Mouse (Mus musculus) embryonic facial prominence, embryonic 12.5 days (tissue): ENCODE results near the gene Ap1m1. TPM values are rescaled to one million over a fixed set of nuclear protein-coding genes. Genes with fewer than 3 reads are reported as not detected.
A peak's percentile ranks its signal among the peaks of the same experiment; 100 is the strongest.

ENCODE experiments used
- ATAC-seq: fragments of 200-750 bp; cut with Nextera tagmentation; 2 replicates; pipeline ENCODE4 v1.8.0; 2017; ENCODE audit not compliant: insufficient number of reproducible peaks, insufficient read depth, low FRiP score, low TSS enrichment
- H3K27ac ChIP-seq: fragments of 300-500 bp; sonication (generic); 2 replicates; pipeline ENCODE4 v1.5.1; 2016; ENCODE audit warnings: mild to moderate bottlenecking
- H3K27me3 ChIP-seq: fragments of 300-500 bp; sonication (generic); 2 replicates; pipeline ENCODE4 v1.6.1; 2016; ENCODE audit warnings: mild to moderate bottlenecking, moderate library complexity
- H3K36me3 ChIP-seq: fragments of 300-500 bp; sonication (generic); 2 replicates; pipeline ENCODE4 v1.6.1; 2016; ENCODE audit warnings: mild to moderate bottlenecking
- H3K4me1 ChIP-seq: fragments of 300-500 bp; sonication (generic); 2 replicates; pipeline ENCODE4 v1.6.1; 2016
- H3K4me2 ChIP-seq: fragments of 300-500 bp; sonication (generic); replicated peaks from 2 replicates; pipeline ENCODE4 v1.6.1; 2016; ENCODE audit warnings: mild to moderate bottlenecking, moderate library complexity
- H3K4me3 ChIP-seq: fragments of 300-500 bp; sonication (generic); 2 replicates; pipeline ENCODE4 v1.5.1; 2016; ENCODE audit warnings: mild to moderate bottlenecking
- H3K9ac ChIP-seq: fragments of 300-500 bp; sonication (generic); 2 replicates; pipeline ENCODE4 v1.6.1; 2016; ENCODE audit warnings: mild to moderate bottlenecking, moderate library complexity
- H3K9me3 ChIP-seq: fragments of 300-500 bp; sonication (generic); 2 replicates; pipeline ENCODE4 v1.6.1; 2016; ENCODE audit warnings: mild to moderate bottlenecking, moderate library complexity
- WGBS: fragments of 180-500 bp; shearing (Covaris S2); methylation state at CpG from one replicate; pipeline ENCODE4 v1.1.7; 2016; 5-methylcytosine and 5-hydroxymethylcytosine counted together
- polyA plus RNA-seq: library from polyadenylated mRNA; unstranded; fragments of >200 nt; fragmentation: Nextera tagmentation; extraction: Ambion mirVana; gene quantifications from 2 replicates; pipeline ENCODE4 v1.2.1, GENCODE M21; 2016

The Ap1m1 gene
- polyA plus RNA-seq, 1 experiment from 2014 or later, result 135 TPM

GRCm38 (mm10) chr8:72218781-72219540 lies 20.9 kb upstream of the Ap1m1 start:
- Histone ChIP-seq H3K4me3 (peak overlapping the region; percentile 89), H3K36me3 (peaks cover 33% of the 10 kb centered on the region), H3K4me1 (peaks cover 15% of the 10 kb centered on the region), H3K9ac (no peak overlapping the region), H3K27ac (no peak overlapping the region), H3K9me3 (no peaks in the 10 kb centered on the region), H3K4me2 (peak overlapping the region; percentile 88), H3K27me3 (0 out of 2 replicates have a peak, but pooled peaks cover 10% of the 10 kb centered on the region)
- no peak for ATAC-seq
- WGBS, result 77% methylated on average over 9 of the region's 10 CpGs

- H3K9me3 ChIP-seq, result no peaks in the 10 kb centered on the region
- WGBS, result 10% methylated on average over 39 of the region's 39 CpGs
- peak; percentile 93 for ATAC-seq
- H3K4me1 ChIP-seq, result peaks cover 15% of the 10 kb centered on the region
- 0 out of 2 replicates have a peak, but pooled peaks cover 10% of the 10 kb centered on the region for H3K27me3 ChIP-seq
- H3K4me3 ChIP-seq, result peak within 1 kb of the TSS; percentile 89
- peak within 1 kb of the TSS; percentile 88 for H3K4me2 ChIP-seq
- H3K9ac ChIP-seq, result peak within 1 kb of the TSS; percentile 80
- H3K27ac ChIP-seq, result peak within 1 kb of the TSS; percentile 86
- H3K36me3 ChIP-seq, result peaks cover 37% of the 10 kb centered on the region
These were observed 20.1 kb upstream of the Ap1m1 start, which contains the start of gene Fam32a for GRCm38 (mm10) chr8:72219541-72220363. TSS of gene Fam32a (plus strand) at chr8:72219730.

GRCm38 (mm10) chr8:72220758-72221157 lies 19.1 kb upstream of the Ap1m1 start:
- peaks cover 37% of the 10 kb centered on the region for H3K36me3 ChIP-seq
- H3K4me1 ChIP-seq, result peaks cover 15% of the 10 kb centered on the region
- 0 out of 2 replicates have a peak, but pooled peaks cover 7% of the 10 kb centered on the region for H3K27me3 ChIP-seq
- H3K9ac ChIP-seq, result no peak overlapping the region
- WGBS, result 86% methylated on average over 4 of the region's 4 CpGs
- peak overlapping the region; percentile 88 for H3K4me2 ChIP-seq
- H3K27ac ChIP-seq, result no peak overlapping the region
- no peak for ATAC-seq
- H3K9me3 ChIP-seq, result no peaks in the 10 kb centered on the region
- H3K4me3 ChIP-seq, result peak overlapping the region; percentile 89

- Histone ChIP-seq H3K27me3 (no peaks in the 10 kb centered on the region), H3K4me1 (peaks cover 15% of the 10 kb centered on the region), H3K4me3 (no peak overlapping the region), H3K36me3 (peaks cover 37% of the 10 kb centered on the region), H3K27ac (no peak overlapping the region), H3K4me2 (no peak overlapping the region), H3K9me3 (no peaks in the 10 kb centered on the region), H3K9ac (no peak overlapping the region)
- 91% methylated on average over 5 of the region's 5 CpGs for WGBS
- ATAC-seq, result no peak
These were observed 17.2 kb upstream of the Ap1m1 start for GRCm38 (mm10) chr8:72222656-72223055.

- H3K4me2 ChIP-seq, result peak overlapping the region; percentile 64
- peak overlapping the region; percentile 93 for H3K27ac ChIP-seq
- 3% methylated on average over 24 of the region's 24 CpGs for whole genome bisulfite sequencing
- H3K4me3 ChIP-seq, result peak overlapping the region; percentile 73
- H3K4me1 ChIP-seq, result peaks cover 9% of the 10 kb centered on the region
- no peaks in the 10 kb centered on the region for H3K27me3 ChIP-seq
- H3K36me3 ChIP-seq, result no peaks in the 10 kb centered on the region
- H3K9ac ChIP-seq, result peak overlapping the region; percentile 65
- H3K9me3 ChIP-seq, result no peaks in the 10 kb centered on the region
- ATAC-seq, result peak; percentile 68; the same call in 1 of the 2 replicates
These were observed 565 bp downstream of the Ap1m1 start for GRCm38 (mm10) chr8:72240403-72240763.

- Histone ChIP-seq H3K27me3 (no peaks in the 10 kb centered on the region), H3K4me2 (peak overlapping the region; percentile 64), H3K27ac (no peak overlapping the region), H3K4me1 (peaks cover 9% of the 10 kb centered on the region), H3K4me3 (peak overlapping the region; percentile 73), H3K9ac (0 out of 2 replicates have a peak overlapping the region, but pooled peaks have one; percentile 65), H3K9me3 (no peaks in the 10 kb centered on the region), H3K36me3 (no peaks in the 10 kb centered on the region)
- no peak for ATAC-seq
- 73% methylated on average over 7 of the region's 7 CpGs for WGBS
These were observed 1.1 kb downstream of the Ap1m1 start for GRCm38 (mm10) chr8:72240951-72241350.

GRCm38 (mm10) chr8:72242226-72242625 lies 2.4 kb downstream of the Ap1m1 start:
- no peak for ATAC-seq
- 90% methylated on average over 1 of the region's 1 CpGs for WGBS

GRCm38 (mm10) chr8:72244610-72245009 lies 4.8 kb downstream of the Ap1m1 start:
- no peak overlapping the region for H3K27ac ChIP-seq
- H3K4me2 ChIP-seq, result no peak overlapping the region
- H3K36me3 ChIP-seq, result 0 out of 2 replicates have a peak, but pooled peaks cover 7% of the 10 kb centered on the region
- no peak overlapping the region for H3K4me3 ChIP-seq
- H3K9me3 ChIP-seq, result no peaks in the 10 kb centered on the region
- no peak for ATAC-seq
- no peaks in the 10 kb centered on the region for H3K27me3 ChIP-seq
- H3K9ac ChIP-seq, result no peak overlapping the region
- H3K4me1 ChIP-seq, result peaks cover 9% of the 10 kb centered on the region
- WGBS, result 72% methylated on average over 2 of the region's 2 CpGs

More at GRCm38 (mm10) chr8:72242226-72242625, 2.4 kb downstream of the Ap1m1 start:
- no peaks in the 10 kb centered on the region for H3K9me3 ChIP-seq
- peaks cover 9% of the 10 kb centered on the region for H3K4me1 ChIP-seq
- no peak overlapping the region for H3K27ac ChIP-seq
- 0 out of 2 replicates have a peak, but pooled peaks cover 7% of the 10 kb centered on the region for H3K36me3 ChIP-seq
- no peaks in the 10 kb centered on the region for H3K27me3 ChIP-seq
- no peak overlapping the region for H3K9ac ChIP-seq
- no peak overlapping the region for H3K4me3 ChIP-seq
- no peak overlapping the region for H3K4me2 ChIP-seq

- Histone ChIP-seq H3K27me3 (no peaks in the 10 kb centered on the region), H3K27ac (no peak overlapping the region), H3K36me3 (peaks cover 19% of the 10 kb centered on the region), H3K9me3 (no peaks in the 10 kb centered on the region), H3K4me1 (peaks cover 4% of the 10 kb centered on the region), H3K4me3 (no peak overlapping the region), H3K4me2 (no peak overlapping the region), H3K9ac (no peak overlapping the region; the same call in 1 of the 2 replicates)
- 55% methylated on average over 7 of the region's 7 CpGs for WGBS
- ATAC-seq, result no peak
These were observed 17.5 kb downstream of the Ap1m1 start for GRCm38 (mm10) chr8:72257171-72257901.

- H3K9ac ChIP-seq, result no peak overlapping the region
- WGBS, result 76% methylated on average over 1 of the region's 1 CpGs
- H3K4me1 ChIP-seq, result peaks cover 4% of the 10 kb centered on the region
- H3K27me3 ChIP-seq, result no peaks in the 10 kb centered on the region
- no peak overlapping the region for H3K4me3 ChIP-seq
- H3K27ac ChIP-seq, result no peak overlapping the region
- H3K36me3 ChIP-seq, result peaks cover 13% of the 10 kb centered on the region
- H3K4me2 ChIP-seq, result no peak overlapping the region
- H3K9me3 ChIP-seq, result no peaks in the 10 kb centered on the region
- ATAC-seq, result no peak
These were observed 18.1 kb downstream of the Ap1m1 start for GRCm38 (mm10) chr8:72257902-72258238.

- Histone ChIP-seq H3K4me1 (peaks cover 4% of the 10 kb centered on the region), H3K27me3 (no peaks in the 10 kb centered on the region), H3K36me3 (0 out of 2 replicates have a peak, but pooled peaks cover 5% of the 10 kb centered on the region), H3K4me2 (no peak overlapping the region), H3K9ac (no peak overlapping the region), H3K27ac (no peak overlapping the region), H3K9me3 (no peaks in the 10 kb centered on the region), H3K4me3 (no peak overlapping the region)
- ATAC-seq, result no peak
- 69% methylated on average over 2 of the region's 2 CpGs for WGBS
These were observed 20.0 kb downstream of the Ap1m1 start for GRCm38 (mm10) chr8:72259862-72260261.
